Mouse (Mus musculus): ENCODE measurements around the gene Irs1.

DNA sequence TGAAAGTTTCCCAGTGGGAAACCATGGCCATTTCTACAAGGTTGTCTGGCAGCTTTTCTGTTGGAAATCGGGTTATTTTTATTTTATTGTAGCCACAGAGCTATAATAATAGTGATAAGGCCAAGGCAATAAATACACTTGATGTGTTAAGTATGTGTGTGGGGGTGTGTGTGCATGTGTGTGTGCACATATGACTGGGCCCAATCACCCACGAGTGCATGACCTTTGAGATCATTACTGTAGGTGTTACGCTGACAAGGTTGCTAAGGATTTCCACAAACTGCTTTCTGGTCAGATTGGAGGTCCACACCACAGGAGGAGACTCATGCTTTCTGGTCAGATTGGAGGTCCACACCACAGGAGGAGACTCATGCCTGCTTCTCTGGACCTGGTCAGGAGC is 43.3 kb upstream of the Irs1 start:
- no peak for TF ChIP-seq CTCF (IDR thresholded peaks at IDR 0.05)
- no peak for TF ChIP-seq EP300 (IDR thresholded peaks at IDR 0.05)
